Mouse (Mus musculus): ENCODE results near the gene Ube2d3. TPM values are rescaled to one million over a fixed set of nuclear protein-coding genes. Genes with fewer than 3 reads are reported as not detected.
A peak's percentile ranks its signal among the peaks of the same experiment; 100 is the strongest.
"Not testable (repeated sequence)": the region's sequence is repeated elsewhere in the genome, so short reads cannot be mapped to it uniquely, and the experiment has no call there.

The Ube2d3 gene
- polyA plus RNA-seq, 1 experiment from 2014 or later, result 509 TPM

DNA sequence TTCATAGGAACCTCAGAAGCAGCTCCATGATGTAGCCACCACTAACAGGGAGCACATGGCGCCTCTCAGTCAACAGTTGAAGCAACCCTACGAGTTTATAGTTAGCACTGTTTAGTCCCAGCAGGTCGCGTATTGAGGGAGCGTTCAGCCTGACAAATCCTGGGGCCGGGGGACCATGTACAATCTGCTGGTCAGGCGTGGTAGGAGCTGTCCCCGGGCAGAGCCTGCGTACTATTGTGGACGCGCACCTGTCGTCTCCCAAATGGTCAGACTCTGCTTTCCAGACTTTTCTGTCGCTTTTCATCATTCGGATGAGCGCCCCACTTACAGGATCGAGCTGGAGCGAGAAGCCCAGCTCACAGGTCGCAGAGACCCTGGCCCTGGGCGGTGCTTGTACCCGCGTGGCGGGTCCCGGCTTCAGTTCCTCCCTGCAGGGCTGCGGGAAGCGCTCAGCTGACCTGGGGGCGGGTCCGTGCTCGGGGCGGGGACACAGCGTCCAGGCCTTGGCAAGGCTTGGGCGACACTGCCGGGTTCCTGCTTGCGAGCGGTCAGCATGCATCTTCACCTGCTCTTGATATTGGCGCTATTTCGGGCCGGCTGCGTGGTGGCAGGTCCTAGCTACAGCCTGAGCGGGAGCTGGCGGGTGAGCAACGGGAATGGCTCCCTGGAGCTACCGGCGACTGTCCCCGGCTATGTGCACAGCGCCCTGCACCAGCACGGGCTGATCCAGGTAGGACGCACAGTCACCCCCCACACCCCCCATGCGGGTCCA lies 47.4 kb downstream of the Ube2d3 start, which contains the start of gene Manba:
Gene Manba, plus strand, starts transcription at position 484 of the 772 bp plus-strand sequence.
- Histone ChIP-seq H3K9ac (ENCODE audit: low read depth, low read length) (peak within 1 kb of the TSS; percentile 64), H3K36me3 (ENCODE audit: insufficient read depth, low read length) (no peaks in the 10 kb centered on the region), H3K4me2 (ENCODE audit: low read length) (peak within 1 kb of the TSS; percentile 86), H3K9me3 (replicated peaks; ENCODE audit: low read length) (no peaks in the 10 kb centered on the region), H3K27me3 (ENCODE audit: insufficient read depth, low read length) (no peaks in the 10 kb centered on the region), H3K27ac (peak within 1 kb of the TSS; percentile 37; the same call in 1 of the 2 replicates), H3K4me1 (replicated peaks; ENCODE audit: insufficient read depth, low read length) (peaks cover 2% of the 10 kb centered on the region; the same call in 1 of the 2 replicates), H3K4me3 (replicated peaks; ENCODE audit: low read depth, low read length) (peak within 1 kb of the TSS; percentile 57)
- ATAC-seq (replicated peaks; ENCODE audit: low FRiP score, low read depth), result peak; percentile 91
- WGBS, result 2% methylated on average over 46 of the region's 48 CpGs
- no peak for TF ChIP-seq CTCF (IDR thresholded peaks at IDR 0.05; ENCODE audit: low read depth)
- peak; percentile 70 for DNase-seq (ENCODE audit: low spot score)

DNA sequence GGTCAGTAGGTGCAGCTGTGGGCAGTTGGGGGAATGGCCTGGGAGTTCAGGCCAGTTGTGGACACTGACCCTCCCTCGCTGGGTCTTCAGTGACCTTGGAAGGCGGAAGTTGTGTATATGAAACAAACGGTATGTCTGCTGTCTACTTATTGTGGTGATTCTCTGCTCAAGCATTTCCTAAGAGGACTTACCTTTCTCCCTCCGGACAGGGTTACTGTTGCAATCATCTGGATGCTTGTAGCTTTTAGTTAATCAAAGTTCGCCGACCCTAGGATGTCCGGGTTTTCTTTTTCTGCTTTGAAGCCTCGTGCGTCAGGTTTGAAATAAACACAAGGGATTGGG lies 47.9 kb downstream of the Ube2d3 start:
- WGBS, result 6% methylated on average over 9 of the region's 9 CpGs
- peak overlapping the region; percentile 37; the same call in 1 of the 2 replicates for H3K27ac ChIP-seq
- no peaks in the 10 kb centered on the region for H3K27me3 ChIP-seq (ENCODE audit: insufficient read depth, low read length)
- H3K4me2 ChIP-seq (ENCODE audit: low read length), result peak overlapping the region; percentile 86
- TF ChIP-seq CTCF (IDR thresholded peaks at IDR 0.05; ENCODE audit: low read depth), result no peak
- ATAC-seq (replicated peaks; ENCODE audit: low FRiP score, low read depth) (no peak), DNase-seq (ENCODE audit: low spot score) (no peak)
- H3K4me1 ChIP-seq (replicated peaks; ENCODE audit: insufficient read depth, low read length), result peaks cover 7% of the 10 kb centered on the region; the same call in 1 of the 2 replicates
- no peaks in the 10 kb centered on the region for H3K36me3 ChIP-seq (ENCODE audit: insufficient read depth, low read length)
- H3K4me3 ChIP-seq (replicated peaks; ENCODE audit: low read depth, low read length), result peak overlapping the region; percentile 57
- H3K9ac ChIP-seq (ENCODE audit: low read depth, low read length), result peak overlapping the region; percentile 64
- H3K9me3 ChIP-seq (replicated peaks; ENCODE audit: low read length), result no peaks in the 10 kb centered on the region

- Histone ChIP-seq H3K27ac (0 out of 2 replicates have a peak overlapping the region, but pooled peaks have one; percentile 37), H3K4me3 (replicated peaks; ENCODE audit: low read depth, low read length) (peak overlapping the region; percentile 57; the same call in 1 of the 2 replicates), H3K36me3 (ENCODE audit: insufficient read depth, low read length) (no peaks in the 10 kb centered on the region), H3K4me1 (replicated peaks; ENCODE audit: insufficient read depth, low read length) (peaks cover 7% of the 10 kb centered on the region; the same call in 1 of the 2 replicates), H3K4me2 (ENCODE audit: low read length) (peak overlapping the region; percentile 86), H3K9ac (ENCODE audit: low read depth, low read length) (peak overlapping the region; percentile 64; the same call in 1 of the 2 replicates), H3K9me3 (replicated peaks; ENCODE audit: low read length) (no peaks in the 10 kb centered on the region), H3K27me3 (ENCODE audit: insufficient read depth, low read length) (no peaks in the 10 kb centered on the region)
- WGBS, result 72% methylated on average over 5 of the region's 5 CpGs
- DNase-seq (ENCODE audit: low spot score) (no peak), ATAC-seq (replicated peaks; ENCODE audit: low FRiP score, low read depth) (no peak)
- no peak for TF ChIP-seq CTCF (IDR thresholded peaks at IDR 0.05; ENCODE audit: low read depth)
Measured at GRCm38 (mm10) chr3:135486351-135486750, 48.4 kb downstream of the Ube2d3 start.

DNA sequence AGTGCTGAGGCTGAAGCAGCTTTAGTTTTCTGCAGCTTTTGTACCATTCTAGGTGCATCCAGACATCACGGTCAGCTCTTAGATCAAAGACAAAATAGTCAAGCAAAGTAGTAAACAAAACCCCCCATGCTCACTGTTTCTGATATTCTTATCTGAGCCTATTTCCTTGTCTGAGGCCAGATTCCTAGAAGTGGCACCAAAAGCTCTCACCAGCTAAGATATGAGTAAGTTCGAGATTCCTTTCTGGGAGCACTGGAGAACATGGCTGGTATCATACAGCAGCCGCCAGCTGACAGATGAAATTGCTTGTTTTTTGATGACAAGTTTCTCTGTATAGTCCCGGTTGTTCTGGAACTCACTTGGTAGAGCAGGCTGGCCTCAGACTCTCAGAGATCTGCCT lies 49.9 kb downstream of the Ube2d3 start:
- DNase-seq (ENCODE audit: low spot score), result no peak
- H3K27me3 ChIP-seq (ENCODE audit: insufficient read depth, low read length), result no peaks in the 10 kb centered on the region
- H3K4me2 ChIP-seq (ENCODE audit: low read length), result no peak overlapping the region
- no peak for TF ChIP-seq CTCF (IDR thresholded peaks at IDR 0.05; ENCODE audit: low read depth)
- no peak overlapping the region for H3K4me3 ChIP-seq (replicated peaks; ENCODE audit: low read depth, low read length)
- H3K9me3 ChIP-seq (replicated peaks; ENCODE audit: low read length), result no peaks in the 10 kb centered on the region
- no peak overlapping the region for H3K9ac ChIP-seq (ENCODE audit: low read depth, low read length)
- no peaks in the 10 kb centered on the region for H3K36me3 ChIP-seq (ENCODE audit: insufficient read depth, low read length)
- peaks cover 7% of the 10 kb centered on the region; the same call in 1 of the 2 replicates for H3K4me1 ChIP-seq (replicated peaks; ENCODE audit: insufficient read depth, low read length)
- WGBS, result 92% methylated on average over 4 of the region's 4 CpGs
- no peak overlapping the region for H3K27ac ChIP-seq
- no peak for ATAC-seq (replicated peaks; ENCODE audit: low FRiP score, low read depth)

GRCm38 (mm10) chr3:135489865-135490520 lies 52.0 kb downstream of the Ube2d3 start:
- peak; percentile 47 for DNase-seq (ENCODE audit: low spot score)
- no peak for TF ChIP-seq CTCF (IDR thresholded peaks at IDR 0.05; ENCODE audit: low read depth)
- no peak overlapping the region for H3K9ac ChIP-seq (ENCODE audit: low read depth, low read length)
- H3K4me2 ChIP-seq (ENCODE audit: low read length), result no peak overlapping the region
- H3K9me3 ChIP-seq (replicated peaks; ENCODE audit: low read length), result no peaks in the 10 kb centered on the region
- H3K4me1 ChIP-seq (replicated peaks; ENCODE audit: insufficient read depth, low read length), result peaks cover 7% of the 10 kb centered on the region; the same call in 1 of the 2 replicates
- H3K36me3 ChIP-seq (ENCODE audit: insufficient read depth, low read length), result no peaks in the 10 kb centered on the region
- no peak overlapping the region for H3K4me3 ChIP-seq (replicated peaks; ENCODE audit: low read depth, low read length)
- 52% methylated on average over 5 of the region's 5 CpGs for WGBS
- ATAC-seq (replicated peaks; ENCODE audit: low FRiP score, low read depth), result no peak
- no peaks in the 10 kb centered on the region for H3K27me3 ChIP-seq (ENCODE audit: insufficient read depth, low read length)
- peak overlapping the region; percentile 80 for H3K27ac ChIP-seq

- Histone ChIP-seq H3K36me3 (ENCODE audit: insufficient read depth, low read length) (no peaks in the 10 kb centered on the region), H3K27me3 (ENCODE audit: insufficient read depth, low read length) (no peaks in the 10 kb centered on the region), H3K4me3 (replicated peaks; ENCODE audit: low read depth, low read length) (no peak overlapping the region), H3K9ac (ENCODE audit: low read depth, low read length) (no peak overlapping the region), H3K27ac (peak overlapping the region; percentile 80; the same call in 1 of the 2 replicates), H3K9me3 (replicated peaks; ENCODE audit: low read length) (no peaks in the 10 kb centered on the region), H3K4me1 (replicated peaks; ENCODE audit: insufficient read depth, low read length) (peaks cover 7% of the 10 kb centered on the region; the same call in 1 of the 2 replicates), H3K4me2 (ENCODE audit: low read length) (no peak overlapping the region)
- no peak for TF ChIP-seq CTCF (IDR thresholded peaks at IDR 0.05; ENCODE audit: low read depth)
- no peak for DNase-seq (ENCODE audit: low spot score)
- 72% methylated on average over 6 of the region's 6 CpGs for whole genome bisulfite sequencing
- no peak for ATAC-seq (replicated peaks; ENCODE audit: low FRiP score, low read depth)
Measured at GRCm38 (mm10) chr3:135491102-135491501, 53.2 kb downstream of the Ube2d3 start.

DNA sequence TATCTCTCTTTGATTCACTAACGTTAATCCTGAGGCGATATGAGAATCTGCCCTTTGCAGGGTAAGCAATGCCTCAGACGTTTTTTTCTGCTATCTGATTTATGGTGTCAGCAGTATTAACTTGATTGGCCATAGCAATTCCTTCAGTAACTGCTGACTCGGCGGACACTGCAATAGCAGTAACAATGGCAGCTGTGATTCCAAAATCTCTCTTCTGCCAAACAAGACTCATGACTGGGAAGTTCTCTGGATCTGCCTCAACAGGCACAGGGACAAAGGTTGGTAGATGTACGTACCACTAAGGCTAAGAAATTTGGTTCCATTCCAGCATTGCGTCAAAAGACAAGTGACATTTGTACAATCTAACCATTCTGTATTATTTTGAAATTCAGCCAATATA lies 55.4 kb downstream of the Ube2d3 start:
- WGBS, result 75% methylated on average over 7 of the region's 7 CpGs

GRCm38 (mm10) chr3:135497956-135498355 lies 60.0 kb downstream of the Ube2d3 start:
- not testable (repeated sequence) for H3K4me3 ChIP-seq (replicated peaks; ENCODE audit: low read depth, low read length); H3K9me3 ChIP-seq (replicated peaks; ENCODE audit: low read length); ATAC-seq (replicated peaks; ENCODE audit: low FRiP score, low read depth)

More for the DNA sequence above, 55.4 kb downstream of the Ube2d3 start:
- not testable (repeated sequence) for H3K4me3 ChIP-seq (replicated peaks; ENCODE audit: low read depth, low read length); DNase-seq (ENCODE audit: low spot score); H3K9me3 ChIP-seq (replicated peaks; ENCODE audit: low read length); H3K36me3 ChIP-seq (ENCODE audit: insufficient read depth, low read length); H3K4me1 ChIP-seq (replicated peaks; ENCODE audit: insufficient read depth, low read length); H3K9ac ChIP-seq (ENCODE audit: low read depth, low read length); ATAC-seq (replicated peaks; ENCODE audit: low FRiP score, low read depth); H3K27me3 ChIP-seq (ENCODE audit: insufficient read depth, low read length); H3K27ac ChIP-seq; H3K4me2 ChIP-seq (ENCODE audit: low read length)

More at GRCm38 (mm10) chr3:135497956-135498355, 60.0 kb downstream of the Ube2d3 start:
- H3K9ac ChIP-seq (ENCODE audit: low read depth, low read length); H3K4me2 ChIP-seq (ENCODE audit: low read length); H3K36me3 ChIP-seq (ENCODE audit: insufficient read depth, low read length); H3K27me3 ChIP-seq (ENCODE audit: insufficient read depth, low read length); H3K4me1 ChIP-seq (replicated peaks; ENCODE audit: insufficient read depth, low read length); DNase-seq (ENCODE audit: low spot score); H3K27ac ChIP-seq: not testable (repeated sequence)
- WGBS, result 91% methylated on average over 4 of the region's 4 CpGs
